Mouse (Mus musculus): ENCODE results near the gene Trim41.
"Not testable (repeated sequence)": the region's sequence is repeated elsewhere in the genome, so short reads cannot be mapped to it uniquely, and the experiment has no call there.

The Trim41 gene

GRCm38 (mm10) chr11:48797287-48797686 is 19.9 kb downstream of the Trim41 start:
- in situ Hi-C loops (cut with MboI, MseI): no loop called here

GRCm38 (mm10) chr11:48796290-48796689 is 20.9 kb downstream of the Trim41 start:
- in situ Hi-C loops (cut with MboI, MseI): no loop called here

GRCm38 (mm10) chr11:48795221-48795620 is 21.9 kb downstream of the Trim41 start:
- in situ Hi-C loops (cut with MboI, MseI): no loop called here

GRCm38 (mm10) chr11:48793184-48793583 is 24.0 kb downstream of the Trim41 start:
- in situ Hi-C loops (cut with MboI, MseI): no loop called here

- in situ Hi-C loops (cut with MboI, MseI): not testable (repeated sequence)
These were observed 25.3 kb downstream of the Trim41 start for GRCm38 (mm10) chr11:48791894-48792293.

- in situ Hi-C loops (cut with MboI, MseI): no loop called here
These were observed 26.2 kb downstream of the Trim41 start for GRCm38 (mm10) chr11:48790946-48791345.

- in situ Hi-C loops (cut with MboI, MseI): loop anchor here (5.0 kb wide), 2 partner anchors 67 to 327 kb away; no protein-coding TSS in a partner anchor
These were observed 27.0 kb downstream of the Trim41 start for GRCm38 (mm10) chr11:48789973-48790823.

GRCm38 (mm10) chr11:48789215-48789614 is 27.9 kb downstream of the Trim41 start:
- in situ Hi-C loops (cut with MboI, MseI): loop anchor here (5.0 kb wide), 2 partner anchors 68 to 328 kb away; no protein-coding TSS in a partner anchor

GRCm38 (mm10) chr11:48788311-48789089 is 28.7 kb downstream of the Trim41 start:
- in situ Hi-C loops (cut with MboI, MseI): loop anchor here (5.0 kb wide), 2 partner anchors 69 to 329 kb away; no protein-coding TSS in a partner anchor

- in situ Hi-C loops (cut with MboI, MseI): loop anchor here (5.0 kb wide), 2 partner anchors 70 to 330 kb away; no protein-coding TSS in a partner anchor
These were observed 29.5 kb downstream of the Trim41 start for GRCm38 (mm10) chr11:48787455-48788211.

- in situ Hi-C loops (cut with MboI, MseI): no loop called here
These were observed 34.9 kb downstream of the Trim41 start for GRCm38 (mm10) chr11:48782243-48782642.

- in situ Hi-C loops (cut with MboI, MseI): no loop called here
These were observed 37.7 kb downstream of the Trim41 start for GRCm38 (mm10) chr11:48779450-48779849.

- in situ Hi-C loops (cut with MboI, MseI): no loop called here
These were observed 39.9 kb downstream of the Trim41 start for GRCm38 (mm10) chr11:48777303-48777702.

- in situ Hi-C loops (cut with MboI, MseI): no loop called here
These were observed 40.5 kb downstream of the Trim41 start for GRCm38 (mm10) chr11:48776664-48777063.

GRCm38 (mm10) chr11:48775483-48775882 is 41.7 kb downstream of the Trim41 start:
- in situ Hi-C loops (cut with MboI, MseI): no loop called here

GRCm38 (mm10) chr11:48774443-48775298 is 42.5 kb downstream of the Trim41 start:
- in situ Hi-C loops (cut with MboI, MseI): no loop called here

GRCm38 (mm10) chr11:48771691-48772090 is 45.5 kb downstream of the Trim41 start:
- in situ Hi-C loops (cut with MboI, MseI): no loop called here

GRCm38 (mm10) chr11:48767195-48767876 is 49.8 kb downstream of the Trim41 start:
- in situ Hi-C loops (cut with MboI, MseI): no loop called here

GRCm38 (mm10) chr11:48764119-48764518 is 53.0 kb downstream of the Trim41 start:
- in situ Hi-C loops (cut with MboI, MseI): no loop called here

- in situ Hi-C loops (cut with MboI, MseI): no loop called here
These were observed 58.1 kb downstream of the Trim41 start for GRCm38 (mm10) chr11:48759021-48759420.
